Mouse (Mus musculus): ENCODE data around the gene Safb2.

DNA sequence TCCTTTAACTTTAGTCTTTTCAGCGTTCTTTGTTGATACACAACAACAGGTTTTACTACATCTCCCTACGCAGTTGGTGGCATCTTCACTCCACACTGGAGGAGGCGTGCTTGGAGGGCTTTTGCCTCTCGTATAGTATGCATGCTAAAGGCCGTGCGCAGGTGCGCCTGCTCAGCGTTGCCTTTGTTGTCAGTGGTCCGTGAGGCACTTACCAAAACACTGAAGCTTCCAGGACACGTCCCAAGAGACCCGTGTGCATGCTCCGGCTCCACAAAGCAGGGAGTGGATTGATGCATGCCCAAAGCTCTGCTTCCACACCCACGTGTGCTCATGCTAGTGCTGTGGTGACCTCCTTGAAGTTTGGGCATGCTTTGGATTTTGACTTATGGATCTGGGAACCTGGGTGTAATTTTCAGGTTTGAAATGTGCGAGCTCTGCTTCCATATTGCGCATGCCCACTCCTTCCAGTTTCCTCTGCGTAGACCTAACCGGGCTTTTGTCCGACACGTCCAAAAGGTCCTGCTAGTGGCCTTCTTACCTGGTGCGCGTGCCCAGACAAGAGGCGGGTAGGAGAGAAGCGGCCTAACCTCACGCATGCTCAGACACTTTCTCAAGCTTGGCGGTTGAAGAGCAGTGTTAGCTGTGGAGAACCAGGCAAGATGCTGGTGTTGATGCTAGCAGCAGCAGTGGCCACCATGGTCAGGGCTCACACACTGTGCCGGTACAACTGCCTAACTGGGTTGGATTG, 43.3 kb upstream of the Safb2 start, which contains the start of gene Catsperd:
- TF ChIP-seq USF1 (IDR thresholded peaks at IDR 0.05; ENCODE audit: low read depth) (no peak), POLR2A (IDR thresholded peaks at IDR 0.05; ENCODE audit: insufficient read length, low read depth) (no peak), CEBPB (IDR thresholded peaks at IDR 0.05; ENCODE audit: insufficient read depth, poor library complexity, severe bottlenecking) (no peak), MYOG (IDR thresholded peaks at IDR 0.05; ENCODE audit: control insufficient read depth in 1 of 3, insufficient read depth in 1 of 3, insufficient read length in 2 of 3, low read depth in 2 of 3) (no peak), MAX (IDR thresholded peaks at IDR 0.05; ENCODE audit: low read depth) (no peak), SRF (IDR thresholded peaks at IDR 0.05; ENCODE audit: control insufficient read depth, insufficient read length, low read depth) (no peak), MYOD1 (IDR thresholded peaks at IDR 0.05; ENCODE audit: control insufficient read depth in 1 of 3, insufficient read length in 2 of 3, low read depth in 2 of 3) (no peak), REST (IDR thresholded peaks at IDR 0.05; ENCODE audit: insufficient read depth, insufficient read length) (no peak), POLR2AphosphoS2 (IDR thresholded peaks at IDR 0.05; ENCODE audit: insufficient read length, low read depth) (no peak), E2F4 (IDR thresholded peaks at IDR 0.05; ENCODE audit: insufficient read depth) (no peak), TCF12 (IDR thresholded peaks at IDR 0.05; ENCODE audit: insufficient read depth, poor library complexity, severe bottlenecking) (no peak)

Data from myocyte (in vitro differentiated cells).